Mouse (Mus musculus): ENCODE results near the gene Rpl14.

DNA sequence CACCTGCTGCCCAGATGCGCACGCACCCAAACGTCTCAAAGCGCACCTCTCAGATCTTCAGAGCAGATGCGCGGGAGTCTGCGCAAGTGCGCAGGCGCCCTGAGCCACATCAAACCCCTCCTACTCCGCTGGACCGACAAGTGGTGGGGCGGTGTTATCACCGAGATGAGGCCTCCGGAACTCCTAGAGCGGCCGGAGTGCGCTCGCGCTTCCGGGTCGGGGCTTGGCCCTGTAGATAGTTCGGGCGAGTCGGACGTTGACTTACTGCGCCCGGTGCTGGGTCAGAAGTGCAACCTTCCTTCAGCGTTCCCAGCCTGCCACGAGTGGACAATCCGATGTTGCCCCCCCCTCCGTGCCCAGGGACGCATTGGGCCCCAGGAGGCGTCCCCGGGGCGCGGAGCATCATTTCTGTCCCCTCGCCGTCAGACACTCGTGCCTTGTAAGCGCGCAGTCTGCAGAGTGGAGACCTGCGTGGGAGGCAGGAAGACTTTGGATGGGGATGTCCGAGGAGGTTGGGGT, 5.9 kb downstream of the Rpl14 start:
- TF ChIP-seq CTCF (IDR thresholded peaks at IDR 0.05; ENCODE audit: control insufficient read depth, insufficient read depth, insufficient replicate concordance, low read depth, low read length) (no peak; the same call in 1 of the 2 replicates), POLR2A (IDR thresholded peaks at IDR 0.05; ENCODE audit: control insufficient read depth, low read depth, low read length) (peak; percentile 86)
